Mouse (Mus musculus) 416B (cell line): ENCODE data around the gene Col1a1.

Experiments used
- DNase-seq: peaks from one replicate; pipeline ENCODE4 v3.0.0; 2011; ENCODE audit warnings: low read depth

Col1a1 gene

GRCm38 (mm10) chr11:94978178-94978915 is 42.3 kb downstream of the Col1a1 start:
- no peak for DNase-seq

- DNase-seq: peak; percentile 97
Observed at GRCm38 (mm10) chr11:94978947-94979346, 42.9 kb downstream of the Col1a1 start.

GRCm38 (mm10) chr11:94979462-94980179 is 43.6 kb downstream of the Col1a1 start:
- no peak for DNase-seq

- no peak for DNase-seq
Observed at GRCm38 (mm10) chr11:94985140-94985539, 49.1 kb downstream of the Col1a1 start.

GRCm38 (mm10) chr11:94985822-94986221 is 49.8 kb downstream of the Col1a1 start:
- no peak for DNase-seq

GRCm38 (mm10) chr11:94986435-94986834 is 50.4 kb downstream of the Col1a1 start:
- no peak for DNase-seq

- no peak for DNase-seq
Observed at GRCm38 (mm10) chr11:94987341-94987740, 51.3 kb downstream of the Col1a1 start.

GRCm38 (mm10) chr11:94987851-94988250 is 51.8 kb downstream of the Col1a1 start:
- DNase-seq: no peak

GRCm38 (mm10) chr11:94988780-94989561 is 52.9 kb downstream of the Col1a1 start:
- DNase-seq: peak; percentile 46

- peak; percentile 95 for DNase-seq
Observed at GRCm38 (mm10) chr11:94989562-94990017, 53.6 kb downstream of the Col1a1 start.

GRCm38 (mm10) chr11:94990102-94990748 is 54.2 kb downstream of the Col1a1 start:
- DNase-seq: no peak

GRCm38 (mm10) chr11:94990749-94991577 is 54.9 kb downstream of the Col1a1 start, which contains the start of gene Ppp1r9b:
TSS of gene Ppp1r9b (plus strand) at chr11:94991035.
- DNase-seq: peak; percentile 92

GRCm38 (mm10) chr11:94991641-94992479 is 55.8 kb downstream of the Col1a1 start:
- peak; percentile 41 for DNase-seq

GRCm38 (mm10) chr11:94992480-94992753 is 56.4 kb downstream of the Col1a1 start:
- DNase-seq: no peak

GRCm38 (mm10) chr11:94992754-94993606 is 57.0 kb downstream of the Col1a1 start:
- DNase-seq: peak; percentile 57

- no peak for DNase-seq
Observed at GRCm38 (mm10) chr11:94994208-94994814, 58.3 kb downstream of the Col1a1 start.

GRCm38 (mm10) chr11:94994947-94995772 is 59.1 kb downstream of the Col1a1 start:
- DNase-seq: no peak

GRCm38 (mm10) chr11:94996101-94996500 is 60.1 kb downstream of the Col1a1 start:
- DNase-seq: no peak
